Mouse (Mus musculus) heart, postnatal 36 days (tissue): ENCODE results near the gene Arhgap25. TPM values are rescaled to one million over a fixed set of nuclear protein-coding genes. Genes with fewer than 3 reads are reported as not detected.
"Not testable (repeated sequence)": the region's sequence is repeated elsewhere in the genome, so short reads cannot be mapped to it uniquely, and the experiment has no call there.

Experiments used
- DNase-seq, 2 experiments: peaks; one replicate each; pipeline ENCODE4 v3.0.0; 2021 to 2022
- intact Hi-C: fragments of 180-260 bp; cut with DNase I; formaldehyde crosslinking; loops from one replicate; pipeline ENCODE4 v1.15.1; 2025
- total RNA-seq, 2 experiments: library from RNA; stranded (reverse); gene quantifications; 2 replicates each; pipeline ENCODE4 v1.2.3; 2021

Arhgap25 gene
- 1 to 10 TPM; 3.0 to 3.7 TPM for total RNA-seq

- peak in 1 of 2 experiments; percentile 39 for DNase-seq
- intact Hi-C loops = no loop called here
These were observed at the start of gene Arhgap25 for GRCm38 (mm10) chr6:87532953-87533710. Arhgap25 (minus strand) TSS chr6:87533259.

- DNase-seq = peak; percentile 36 to 48
- intact Hi-C loops = no loop called here
These were observed 49.4 kb upstream of the Arhgap25 start for GRCm38 (mm10) chr6:87582456-87582855.

GRCm38 (mm10) chr6:87581581-87581980, 48.5 kb upstream of the Arhgap25 start:
- no peak for DNase-seq
- intact Hi-C loops = no loop called here

- intact Hi-C loops = no loop called here
- no peak for DNase-seq
These were observed 48.0 kb upstream of the Arhgap25 start for GRCm38 (mm10) chr6:87581071-87581470.

- no peak for DNase-seq
These were observed 45.2 kb upstream of the Arhgap25 start for GRCm38 (mm10) chr6:87578247-87578646.

GRCm38 (mm10) chr6:87576648-87577330, 43.7 kb upstream of the Arhgap25 start:
- intact Hi-C loops = no loop called here
- no peak for DNase-seq

More at GRCm38 (mm10) chr6:87578247-87578646, 45.2 kb upstream of the Arhgap25 start:
- intact Hi-C loops = no loop called here

GRCm38 (mm10) chr6:87571863-87572262, 38.8 kb upstream of the Arhgap25 start:
- DNase-seq, intact Hi-C loops: not testable (repeated sequence)

GRCm38 (mm10) chr6:87567686-87568593, 34.9 kb upstream of the Arhgap25 start:
- intact Hi-C loops = no loop called here
- DNase-seq = peak in 1 of 2 experiments; percentile 18

- intact Hi-C loops = no loop called here
- no peak for DNase-seq
These were observed 32.1 kb upstream of the Arhgap25 start for GRCm38 (mm10) chr6:87565166-87565565.

- intact Hi-C loops = no loop called here
- no peak for DNase-seq
These were observed 31.3 kb upstream of the Arhgap25 start for GRCm38 (mm10) chr6:87564356-87564755.

GRCm38 (mm10) chr6:87553724-87554123, 20.7 kb upstream of the Arhgap25 start:
- DNase-seq = no peak
- intact Hi-C loops = no loop called here

GRCm38 (mm10) chr6:87552054-87552807, 19.2 kb upstream of the Arhgap25 start:
- DNase-seq = no peak
- intact Hi-C loops = no loop called here

- intact Hi-C loops = no loop called here
- no peak for DNase-seq
These were observed 14.8 kb upstream of the Arhgap25 start for GRCm38 (mm10) chr6:87547836-87548235.

GRCm38 (mm10) chr6:87547431-87547830, 14.4 kb upstream of the Arhgap25 start:
- intact Hi-C loops = no loop called here
- DNase-seq = no peak

- no peak for DNase-seq
- intact Hi-C loops = no loop called here
These were observed 12.5 kb upstream of the Arhgap25 start for GRCm38 (mm10) chr6:87545331-87546217.

- peak in 1 of 2 experiments; percentile 29 for DNase-seq
- intact Hi-C loops = no loop called here
These were observed 9.0 kb upstream of the Arhgap25 start for GRCm38 (mm10) chr6:87542027-87542426.

GRCm38 (mm10) chr6:87541171-87541571, 8.1 kb upstream of the Arhgap25 start:
- intact Hi-C loops = no loop called here
- DNase-seq = peak in 1 of 2 experiments; percentile 27

GRCm38 (mm10) chr6:87538376-87539270, 5.6 kb upstream of the Arhgap25 start:
- no peak for DNase-seq
- intact Hi-C loops = no loop called here
